Mouse (Mus musculus): ENCODE results near the gene F11r. TPM values are rescaled to one million over a fixed set of nuclear protein-coding genes. Genes with fewer than 3 reads are reported as not detected.

Gene F11r
- polyA plus RNA-seq, 1 experiment: 149 TPM

- Histone ChIP-seq H3K4me3 (replicated peaks; ENCODE audit: extremely low read depth, low read depth, low read length) (peak overlapping the region; percentile 100), H3K4me1 (ENCODE audit: control insufficient read depth, insufficient read depth, low read length) (0 out of 2 replicates have a peak, but pooled peaks cover 2% of the 10 kb centered on the region)
- TF ChIP-seq CTCF (IDR thresholded peaks at IDR 0.05; ENCODE audit: insufficient read depth, low read length) (no peak), POLR2A (IDR thresholded peaks at IDR 0.05; ENCODE audit: borderline replicate concordance, extremely low read depth, low read depth, low read length) (peak; percentile 53; the same call in 1 of the 2 replicates)
- DNase-seq: peak; percentile 58
- WGBS: under 1% methylated on average over 20 of the region's 20 CpGs
These were observed 25.3 kb upstream of the F11r start for GRCm38 (mm10) chr1:171412001-171412441.

GRCm38 (mm10) chr1:171412446-171412845 is 24.9 kb upstream of the F11r start:
- no peak for DNase-seq
- H3K4me3 ChIP-seq (replicated peaks; ENCODE audit: extremely low read depth, low read depth, low read length): peak overlapping the region; percentile 100
- TF ChIP-seq CTCF (IDR thresholded peaks at IDR 0.05; ENCODE audit: insufficient read depth, low read length) (no peak), POLR2A (IDR thresholded peaks at IDR 0.05; ENCODE audit: borderline replicate concordance, extremely low read depth, low read depth, low read length) (no peak)
- H3K4me1 ChIP-seq (ENCODE audit: control insufficient read depth, insufficient read depth, low read length): 0 out of 2 replicates have a peak, but pooled peaks cover 2% of the 10 kb centered on the region
- WGBS: 29% methylated on average over 3 of the region's 3 CpGs

- 0 out of 2 replicates have a peak, but pooled peaks cover 2% of the 10 kb centered on the region for H3K4me1 ChIP-seq (ENCODE audit: control insufficient read depth, insufficient read depth, low read length)
- DNase-seq: no peak
- no peak overlapping the region for H3K4me3 ChIP-seq (replicated peaks; ENCODE audit: extremely low read depth, low read depth, low read length)
- no peak for TF ChIP-seq POLR2A (IDR thresholded peaks at IDR 0.05; ENCODE audit: borderline replicate concordance, extremely low read depth, low read depth, low read length)
- TF ChIP-seq CTCF (IDR thresholded peaks at IDR 0.05; ENCODE audit: insufficient read depth, low read length): no peak
- WGBS: 72% methylated on average over 8 of the region's 8 CpGs
These were observed 23.7 kb upstream of the F11r start for GRCm38 (mm10) chr1:171413608-171414007.

GRCm38 (mm10) chr1:171418660-171419059 is 18.7 kb upstream of the F11r start, which contains the start of gene Tstd1:
Tstd1 (plus strand) TSS chr1:171418872.
- WGBS: 78% methylated on average over 5 of the region's 5 CpGs
- Histone ChIP-seq H3K4me1 (ENCODE audit: control insufficient read depth, insufficient read depth, low read length) (no peaks in the 10 kb centered on the region), H3K4me3 (replicated peaks; ENCODE audit: extremely low read depth, low read depth, low read length) (no peak within 1 kb of the TSS)
- no peak for DNase-seq
- TF ChIP-seq POLR2A (IDR thresholded peaks at IDR 0.05; ENCODE audit: borderline replicate concordance, extremely low read depth, low read depth, low read length) (no peak), CTCF (IDR thresholded peaks at IDR 0.05; ENCODE audit: insufficient read depth, low read length) (no peak)

GRCm38 (mm10) chr1:171419291-171419882 is 17.9 kb upstream of the F11r start:
- Histone ChIP-seq H3K4me3 (replicated peaks; ENCODE audit: extremely low read depth, low read depth, low read length) (no peak overlapping the region), H3K4me1 (ENCODE audit: control insufficient read depth, insufficient read depth, low read length) (no peaks in the 10 kb centered on the region)
- WGBS: 60% methylated on average over 12 of the region's 12 CpGs
- TF ChIP-seq CTCF (IDR thresholded peaks at IDR 0.05; ENCODE audit: insufficient read depth, low read length) (no peak), POLR2A (IDR thresholded peaks at IDR 0.05; ENCODE audit: borderline replicate concordance, extremely low read depth, low read depth, low read length) (no peak)
- DNase-seq: no peak

- TF ChIP-seq CTCF (IDR thresholded peaks at IDR 0.05; ENCODE audit: insufficient read depth, low read length) (no peak), POLR2A (IDR thresholded peaks at IDR 0.05; ENCODE audit: borderline replicate concordance, extremely low read depth, low read depth, low read length) (no peak)
- Histone ChIP-seq H3K4me3 (replicated peaks; ENCODE audit: extremely low read depth, low read depth, low read length) (no peak overlapping the region), H3K4me1 (ENCODE audit: control insufficient read depth, insufficient read depth, low read length) (0 out of 2 replicates have a peak, but pooled peaks cover 2% of the 10 kb centered on the region)
- 76% methylated on average over 5 of the region's 5 CpGs for WGBS
- no peak for DNase-seq
These were observed 17.4 kb upstream of the F11r start for GRCm38 (mm10) chr1:171419905-171420304.

- no peak for TF ChIP-seq CTCF (IDR thresholded peaks at IDR 0.05; ENCODE audit: insufficient read depth, low read length)
- no peak for TF ChIP-seq POLR2A (IDR thresholded peaks at IDR 0.05; ENCODE audit: borderline replicate concordance, extremely low read depth, low read depth, low read length)
- Histone ChIP-seq H3K4me3 (replicated peaks; ENCODE audit: extremely low read depth, low read depth, low read length) (no peak overlapping the region), H3K4me1 (ENCODE audit: control insufficient read depth, insufficient read depth, low read length) (peaks cover 2% of the 10 kb centered on the region; the same call in 1 of the 2 replicates)
- no peak for DNase-seq
- WGBS: 76% methylated on average over 8 of the region's 8 CpGs
These were observed 14.7 kb upstream of the F11r start for GRCm38 (mm10) chr1:171422504-171423095.

- DNase-seq: no peak
- H3K4me3 ChIP-seq (replicated peaks; ENCODE audit: extremely low read depth, low read depth, low read length): no peak overlapping the region
- TF ChIP-seq CTCF (IDR thresholded peaks at IDR 0.05; ENCODE audit: insufficient read depth, low read length) (no peak), POLR2A (IDR thresholded peaks at IDR 0.05; ENCODE audit: borderline replicate concordance, extremely low read depth, low read depth, low read length) (no peak)
- H3K4me1 ChIP-seq (ENCODE audit: control insufficient read depth, insufficient read depth, low read length): peaks cover 2% of the 10 kb centered on the region; the same call in 1 of the 2 replicates
- 36% methylated on average over 5 of the region's 5 CpGs for WGBS
These were observed 12.7 kb upstream of the F11r start for GRCm38 (mm10) chr1:171424638-171425037.

GRCm38 (mm10) chr1:171425126-171425525 is 12.2 kb upstream of the F11r start:
- 38% methylated on average over 4 of the region's 4 CpGs for WGBS
- no peak for DNase-seq
- no peak overlapping the region for H3K4me3 ChIP-seq (replicated peaks; ENCODE audit: extremely low read depth, low read depth, low read length)
- peaks cover 2% of the 10 kb centered on the region; the same call in 1 of the 2 replicates for H3K4me1 ChIP-seq (ENCODE audit: control insufficient read depth, insufficient read depth, low read length)
- no peak for TF ChIP-seq CTCF (IDR thresholded peaks at IDR 0.05; ENCODE audit: insufficient read depth, low read length)
- no peak for TF ChIP-seq POLR2A (IDR thresholded peaks at IDR 0.05; ENCODE audit: borderline replicate concordance, extremely low read depth, low read depth, low read length)

GRCm38 (mm10) chr1:171432158-171432557 is 5.2 kb upstream of the F11r start:
- no peak for DNase-seq
- no peak overlapping the region for H3K4me3 ChIP-seq (replicated peaks; ENCODE audit: extremely low read depth, low read depth, low read length)
- TF ChIP-seq POLR2A (IDR thresholded peaks at IDR 0.05; ENCODE audit: borderline replicate concordance, extremely low read depth, low read depth, low read length) (no peak), CTCF (IDR thresholded peaks at IDR 0.05; ENCODE audit: insufficient read depth, low read length) (no peak)
- 64% methylated on average over 5 of the region's 5 CpGs for WGBS
- H3K4me1 ChIP-seq (ENCODE audit: control insufficient read depth, insufficient read depth, low read length): no peaks in the 10 kb centered on the region
